Mouse (Mus musculus) leukemia stem cell, adult 10-12 weeks (primary cell): ENCODE measurements around the gene Vmn1r229. TPM values are rescaled to one million over a fixed set of nuclear protein-coding genes. Genes with fewer than 3 reads are reported as not detected.

Experiments used
- polyA plus RNA-seq: library from polyadenylated mRNA; stranded (reverse); fragments of >175 nt; gene quantifications from 2 replicates; pipeline ENCODE4 v1.2.3, GENCODE M21; 2012; ENCODE audit warnings: low replicate concordance

Vmn1r229 gene
- not detected in 2 replicates for polyA plus RNA-seq

GRCm38 (mm10) chr17:20811255-20811654 is at the start of gene Vmn1r229:
Gene Vmn1r229, plus strand, starts transcription at chr17:20811555.

GRCm38 (mm10) chr17:20786057-20786456 is 25.3 kb upstream of the Vmn1r229 start, which contains the start of gene Vmn1r228:
Gene Vmn1r228, minus strand, starts transcription at chr17:20786157.

GRCm38 (mm10) chr17:20840144-20840543 is 28.8 kb downstream of the Vmn1r229 start, which contains the start of gene Vmn1r230:
Gene Vmn1r230, plus strand, starts transcription at chr17:20840444.

Other genes starting within 250 kb of the Vmn1r229 start
- not detected in 2 replicates for gene Vmn2r109, start 246.8 kb upstream of the Vmn1r229 start, polyA plus RNA-seq
- not detected in 2 replicates for gene Vmn2r110, start 215.1 kb upstream of the Vmn1r229 start, polyA plus RNA-seq
- gene Fpr-rs3, start 186.7 kb upstream of the Vmn1r229 start, polyA plus RNA-seq = not detected in 2 replicates
- gene Vmn1r226, start 128.7 kb upstream of the Vmn1r229 start, polyA plus RNA-seq = not detected in 2 replicates
- not detected in 2 replicates for gene Vmn1r227, start 81.7 kb upstream of the Vmn1r229 start, polyA plus RNA-seq
- not detected in 2 replicates for gene Vmn1r228, start 25.4 kb upstream of the Vmn1r229 start, polyA plus RNA-seq
- not detected in 2 replicates for gene Vmn1r230, start 28.9 kb downstream of the Vmn1r229 start, polyA plus RNA-seq
- gene Vmn1r231, start 93.5 kb downstream of the Vmn1r229 start, polyA plus RNA-seq = not detected in 2 replicates
- not detected in 2 replicates for gene Vmn1r232, start 108.2 kb downstream of the Vmn1r229 start, polyA plus RNA-seq
- gene Ppp2r1a, start 133.8 kb downstream of the Vmn1r229 start, polyA plus RNA-seq = 31.3 and 241 TPM in 2 replicates
- gene Vmn1r233, start 184.9 kb downstream of the Vmn1r229 start, polyA plus RNA-seq = not detected in 2 replicates
- gene Zfp160, start 197.3 kb downstream of the Vmn1r229 start, polyA plus RNA-seq = 0.38 and 1.3 TPM in 2 replicates